Mouse (Mus musculus) kidney, embryonic 14.5 days (tissue): Measurements from ENCODE around the gene Ost4. TPM values are rescaled to one million over a fixed set of nuclear protein-coding genes. Genes with fewer than 3 reads are reported as not detected.

Experiments
- ATAC-seq: fragments of 200-750 bp; cut with Nextera tagmentation; 2 replicates; pipeline ENCODE4 v1.8.0; 2017; ENCODE audit warnings: moderate number of reproducible peaks, mild to moderate bottlenecking, moderate TSS enrichment, moderate library complexity; ENCODE audit not compliant: low FRiP score, low TSS enrichment
- H3K27ac ChIP-seq: fragments of 300-500 bp; sonication (generic); 2 replicates; pipeline ENCODE4 v1.5.1; 2014; ENCODE audit warnings: low read depth, mild to moderate bottlenecking, low read length, moderate library complexity, mixed read lengths
- H3K27me3 ChIP-seq: fragments of 300-500 bp; sonication (generic); 2 replicates; pipeline ENCODE4 v1.6.1; 2014; ENCODE audit warnings: mild to moderate bottlenecking, low read length; ENCODE audit not compliant: control insufficient read depth, insufficient read depth
- H3K36me3 ChIP-seq: fragments of 300-500 bp; sonication (generic); 2 replicates; pipeline ENCODE4 v1.6.1; 2014; ENCODE audit warnings: low read length, mixed read lengths; ENCODE audit not compliant: control insufficient read depth, insufficient read depth
- H3K4me1 ChIP-seq: fragments of 300-500 bp; sonication (generic); 2 replicates; pipeline ENCODE4 v1.6.1; 2014; ENCODE audit warnings: low read length, mixed read lengths; ENCODE audit not compliant: control insufficient read depth, insufficient read depth
- H3K4me2 ChIP-seq: fragments of 300-500 bp; sonication (generic); replicated peaks from 2 replicates; pipeline ENCODE4 v1.6.1; 2014; ENCODE audit warnings: low read depth, mild to moderate bottlenecking, low read length
- H3K4me3 ChIP-seq: fragments of 300-500 bp; sonication (generic); 2 replicates; pipeline ENCODE4 v1.5.1; 2014; ENCODE audit warnings: mild to moderate bottlenecking, low read length
- H3K9ac ChIP-seq: fragments of 300-500 bp; sonication (generic); 2 replicates; pipeline ENCODE4 v1.6.1; 2014; ENCODE audit warnings: low read depth, mild to moderate bottlenecking, low read length, moderate library complexity
- H3K9me3 ChIP-seq: fragments of 300-500 bp; sonication (generic); 2 replicates; pipeline ENCODE4 v1.6.1; 2016; ENCODE audit warnings: low read length; ENCODE audit not compliant: control insufficient read depth
- WGBS: fragments of 180-500 bp; shearing (Covaris S2); extraction: QIAGEN DNeasy Blood & Tissue Kit; methylation state at CpG from one replicate; pipeline ENCODE4 v1.1.7; 2014; 5-methylcytosine and 5-hydroxymethylcytosine counted together
- polyA plus RNA-seq: library from polyadenylated mRNA; unstranded; fragments of >200 nt; fragmentation: Nextera tagmentation; extraction: Ambion mirVana; gene quantifications from 2 replicates; pipeline ENCODE4 v1.2.1, GENCODE M21; 2014

Ost4 gene
- polyA plus RNA-seq, 1 experiment from 2014 or later, result 500 TPM

DNA sequence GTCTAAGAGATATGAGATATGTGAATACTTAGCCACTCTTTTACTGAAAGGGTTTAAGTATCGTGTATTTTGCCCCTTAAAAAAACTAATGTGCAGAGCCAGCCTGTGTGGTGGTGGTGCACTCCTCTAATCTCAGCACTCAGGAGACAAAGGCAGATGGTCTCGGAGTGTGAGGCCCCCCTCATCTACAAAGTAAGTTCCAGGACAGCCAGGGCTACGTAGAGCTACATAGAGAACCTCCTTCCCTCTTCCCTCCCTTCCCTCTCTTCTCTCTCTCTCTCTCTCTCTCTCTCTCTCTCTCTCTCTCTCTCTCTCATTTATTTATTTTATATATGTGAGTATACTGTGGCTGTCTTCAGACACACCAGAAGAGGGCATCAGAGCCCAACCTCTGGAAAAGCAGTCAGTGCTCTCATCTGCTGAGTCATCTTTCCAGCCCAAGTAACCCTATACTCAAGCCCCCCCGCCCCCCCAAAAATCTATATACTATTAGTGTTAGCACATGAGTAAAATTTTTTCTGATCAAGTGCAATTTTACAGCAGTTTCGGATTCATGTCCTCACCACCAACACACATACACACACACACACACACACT lies 28.1 kb downstream of the Ost4 start:
- Histone ChIP-seq H3K36me3 (peaks cover 37% of the 10 kb centered on the region), H3K27me3 (no peaks in the 10 kb centered on the region), H3K4me3 (no peak overlapping the region), H3K9ac (no peak overlapping the region), H3K4me1 (no peaks in the 10 kb centered on the region), H3K27ac (no peak overlapping the region), H3K4me2 (no peak overlapping the region), H3K9me3 (no peaks in the 10 kb centered on the region)
- no peak for ATAC-seq
- 83% methylated on average over 5 of the region's 5 CpGs for WGBS

DNA sequence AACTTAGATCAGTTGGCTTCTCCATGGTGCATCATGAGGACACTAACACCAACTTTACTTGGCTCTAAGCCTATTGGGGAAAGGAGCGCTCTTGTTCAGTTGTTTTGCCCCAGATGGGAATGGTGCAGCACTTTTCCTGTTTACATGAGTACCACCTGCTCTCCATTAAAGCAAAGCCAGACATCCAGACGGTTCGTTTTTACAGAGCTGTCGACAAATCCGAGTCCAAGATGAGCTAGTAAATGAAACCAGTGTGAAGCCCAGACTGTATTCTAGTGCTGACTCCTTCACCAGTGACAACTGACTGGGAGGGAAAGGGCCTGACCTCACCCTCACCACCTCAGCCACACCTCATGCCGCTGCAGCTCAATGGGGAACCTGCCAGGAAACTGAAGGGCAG lies 29.0 kb downstream of the Ost4 start:
- no peaks in the 10 kb centered on the region for H3K27me3 ChIP-seq
- no peak for ATAC-seq
- 57% methylated on average over 6 of the region's 6 CpGs for WGBS

GRCm38 (mm10) chr5:30874365-30874764 lies 33.2 kb downstream of the Ost4 start:
- no peak overlapping the region for H3K4me2 ChIP-seq
- H3K27ac ChIP-seq, result no peak overlapping the region
- H3K36me3 ChIP-seq, result peaks cover 72% of the 10 kb centered on the region
- no peak overlapping the region for H3K9ac ChIP-seq
- no peaks in the 10 kb centered on the region for H3K9me3 ChIP-seq
- WGBS, result 91% methylated on average over 7 of the region's 7 CpGs
- ATAC-seq, result no peak
- peaks cover 5% of the 10 kb centered on the region for H3K4me1 ChIP-seq
- H3K27me3 ChIP-seq, result no peaks in the 10 kb centered on the region
- no peak overlapping the region for H3K4me3 ChIP-seq

More for the DNA sequence above, 29.0 kb downstream of the Ost4 start:
- Histone ChIP-seq H3K9me3 (no peaks in the 10 kb centered on the region), H3K27ac (no peak overlapping the region), H3K36me3 (peaks cover 45% of the 10 kb centered on the region), H3K9ac (no peak overlapping the region), H3K4me3 (no peak overlapping the region), H3K4me2 (no peak overlapping the region), H3K4me1 (no peaks in the 10 kb centered on the region)

GRCm38 (mm10) chr5:30872574-30872973 lies 35.0 kb downstream of the Ost4 start:
- Histone ChIP-seq H3K9me3 (no peaks in the 10 kb centered on the region), H3K27me3 (no peaks in the 10 kb centered on the region), H3K36me3 (peaks cover 66% of the 10 kb centered on the region), H3K4me3 (no peak overlapping the region), H3K27ac (no peak overlapping the region), H3K9ac (no peak overlapping the region), H3K4me1 (peaks cover 5% of the 10 kb centered on the region), H3K4me2 (no peak overlapping the region)
- ATAC-seq, result no peak
- 94% methylated on average over 9 of the region's 9 CpGs for WGBS

- peaks cover 41% of the 10 kb centered on the region for H3K36me3 ChIP-seq
- peak overlapping the region; percentile 82 for H3K4me2 ChIP-seq
- WGBS, result 13% methylated on average over 2 of the region's 2 CpGs
- H3K27ac ChIP-seq, result peak overlapping the region; percentile 14; the same call in 1 of the 2 replicates
- H3K9me3 ChIP-seq, result no peaks in the 10 kb centered on the region
- H3K4me3 ChIP-seq, result peak overlapping the region; percentile 86
- peaks cover 5% of the 10 kb centered on the region for H3K4me1 ChIP-seq
- no peaks in the 10 kb centered on the region for H3K27me3 ChIP-seq
- H3K9ac ChIP-seq, result peak overlapping the region; percentile 85
- ATAC-seq, result no peak
Measured at GRCm38 (mm10) chr5:30870131-30870406, 37.5 kb downstream of the Ost4 start.

DNA sequence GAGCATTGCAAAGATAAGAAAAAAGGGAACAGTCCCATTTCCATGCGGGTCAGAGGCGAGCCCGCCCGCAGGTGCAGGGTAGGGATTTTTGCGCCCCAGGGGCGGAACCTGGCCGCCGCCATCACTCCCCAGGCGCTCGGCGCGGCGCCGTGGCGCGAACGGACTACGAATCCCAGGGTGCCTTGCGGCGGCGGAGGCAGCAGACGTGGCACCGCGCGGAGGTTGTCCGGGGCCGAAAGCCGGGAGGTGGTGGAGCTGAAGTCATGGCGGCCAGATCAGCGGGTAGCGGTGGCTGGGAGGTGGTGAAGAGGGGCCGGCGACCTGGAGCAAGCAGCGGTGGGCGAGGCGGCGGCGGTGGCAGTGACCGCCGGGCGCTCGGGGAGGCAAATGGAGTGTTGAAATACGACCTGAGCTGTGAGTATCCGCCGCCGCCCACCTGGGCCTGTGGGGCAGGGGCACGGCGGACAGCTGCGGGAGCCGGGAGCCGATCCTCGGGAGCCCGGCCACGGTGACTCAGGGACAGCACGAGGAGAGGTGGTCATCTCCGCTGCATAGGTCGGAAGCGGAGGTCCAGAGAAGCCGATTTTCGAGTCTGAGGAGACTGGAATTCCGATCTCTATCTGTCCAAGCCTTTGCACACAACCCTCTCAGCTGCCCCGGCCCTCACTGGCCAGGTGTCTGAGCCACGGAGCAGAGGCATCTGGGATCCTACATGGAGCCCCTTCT lies 38.0 kb downstream of the Ost4 start:
- H3K4me3 ChIP-seq, result peak overlapping the region; percentile 86
- peak overlapping the region; percentile 85 for H3K9ac ChIP-seq
- H3K27me3 ChIP-seq, result no peaks in the 10 kb centered on the region
- peak overlapping the region; percentile 82 for H3K4me2 ChIP-seq
- peaks cover 36% of the 10 kb centered on the region for H3K36me3 ChIP-seq
- H3K4me1 ChIP-seq, result peaks cover 5% of the 10 kb centered on the region
- no peaks in the 10 kb centered on the region for H3K9me3 ChIP-seq
- WGBS, result under 1% methylated on average over 59 of the region's 63 CpGs
- peak; percentile 92 for ATAC-seq
- H3K27ac ChIP-seq, result peak overlapping the region; percentile 14; the same call in 1 of the 2 replicates

DNA sequence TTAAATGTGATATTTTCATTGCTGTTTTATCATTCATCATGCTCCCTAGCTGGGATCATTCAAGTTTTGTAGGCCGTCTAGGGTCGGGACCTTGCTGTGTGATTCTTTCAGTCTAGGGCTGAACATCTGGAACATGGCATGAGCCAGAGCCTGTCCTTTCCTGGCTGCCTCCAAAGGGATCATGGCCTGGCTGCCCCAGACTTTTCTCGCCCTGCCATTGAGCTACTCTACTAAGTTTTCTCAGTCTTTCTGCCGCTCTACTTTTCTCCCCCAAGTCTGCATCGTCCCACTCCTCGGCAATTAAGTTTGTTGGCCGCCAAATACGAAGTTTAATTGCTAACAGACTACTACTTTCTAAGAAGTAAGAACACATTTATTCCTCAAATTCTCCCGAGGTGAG lies 38.6 kb downstream of the Ost4 start:
- Histone ChIP-seq H3K4me2 (peak overlapping the region; percentile 82), H3K4me3 (peak overlapping the region; percentile 86), H3K9me3 (no peaks in the 10 kb centered on the region), H3K36me3 (peaks cover 30% of the 10 kb centered on the region), H3K27ac (no peak overlapping the region), H3K27me3 (no peaks in the 10 kb centered on the region), H3K9ac (peak overlapping the region; percentile 85), H3K4me1 (peaks cover 5% of the 10 kb centered on the region)
- WGBS, result 19% methylated on average over 9 of the region's 9 CpGs
- ATAC-seq, result 0 out of 2 replicates have a peak, but pooled peaks have one; percentile 25

GRCm38 (mm10) chr5:30867712-30868111 lies 39.9 kb downstream of the Ost4 start, which contains the start of gene Tmem214:
Gene Tmem214, plus strand, starts transcription at chr5:30868012.
- Histone ChIP-seq H3K9me3 (no peaks in the 10 kb centered on the region), H3K27me3 (no peaks in the 10 kb centered on the region), H3K4me3 (no peak within 1 kb of the TSS), H3K36me3 (peaks cover 17% of the 10 kb centered on the region), H3K9ac (no peak within 1 kb of the TSS), H3K27ac (no peak within 1 kb of the TSS), H3K4me2 (no peak within 1 kb of the TSS), H3K4me1 (peaks cover 5% of the 10 kb centered on the region)
- WGBS, result 97% methylated on average over 3 of the region's 3 CpGs
- ATAC-seq, result no peak

- H3K9me3 ChIP-seq, result no peaks in the 10 kb centered on the region
- H3K4me2 ChIP-seq, result no peak overlapping the region
- 83% methylated on average over 3 of the region's 3 CpGs for WGBS
- no peaks in the 10 kb centered on the region for H3K27me3 ChIP-seq
- peaks cover 5% of the 10 kb centered on the region for H3K4me1 ChIP-seq
- H3K36me3 ChIP-seq, result peaks cover 9% of the 10 kb centered on the region
- no peak overlapping the region for H3K27ac ChIP-seq
- ATAC-seq, result no peak
- H3K9ac ChIP-seq, result no peak overlapping the region
- no peak overlapping the region for H3K4me3 ChIP-seq
Measured at GRCm38 (mm10) chr5:30866871-30867270, 40.7 kb downstream of the Ost4 start.
